Mouse (Mus musculus): ENCODE results near the gene Gipc1. TPM values are rescaled to one million over a fixed set of nuclear protein-coding genes. Genes with fewer than 3 reads are reported as not detected.

Gene Gipc1
- total RNA-seq (2023) = 10 to 100 TPM; 24.8 to 27.6 TPM

DNA sequence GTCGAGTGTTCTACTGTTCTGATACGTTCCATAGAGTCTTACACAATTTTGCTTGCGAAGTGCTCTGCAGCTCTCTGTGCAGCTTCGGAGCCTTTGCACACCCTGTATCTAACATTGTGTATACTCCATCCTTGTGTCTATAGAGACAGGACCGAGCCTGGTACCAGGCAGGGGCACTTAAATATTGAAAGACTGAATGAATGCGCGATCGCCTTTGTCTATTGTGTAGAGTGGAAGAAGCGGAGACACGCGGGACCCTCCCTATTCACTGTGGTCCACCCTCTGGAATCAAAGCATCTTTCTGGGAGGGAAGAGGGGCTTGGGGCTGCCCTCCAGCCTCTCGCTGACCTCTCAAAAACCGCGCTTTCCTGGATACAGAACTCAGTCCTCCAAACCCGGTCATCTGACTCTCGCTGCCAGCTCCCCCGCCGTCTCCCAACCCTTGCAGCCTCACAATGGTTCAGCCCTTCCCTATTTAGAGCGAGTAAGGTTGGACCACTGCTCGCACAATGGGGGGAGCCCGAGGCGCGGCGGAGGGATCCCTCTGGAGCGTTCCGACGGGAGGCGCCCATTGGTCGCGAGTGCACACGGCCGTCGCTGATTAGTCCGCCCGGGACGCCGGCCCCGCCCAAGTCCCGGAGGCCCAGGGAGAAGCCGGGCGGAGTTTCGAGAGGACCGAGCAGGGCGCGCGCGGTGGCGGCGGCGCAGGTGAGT lies at the start of gene Gipc1:
Gene Gipc1 (plus strand): TSS at position 648 of the 714 bp plus-strand sequence.

DNA sequence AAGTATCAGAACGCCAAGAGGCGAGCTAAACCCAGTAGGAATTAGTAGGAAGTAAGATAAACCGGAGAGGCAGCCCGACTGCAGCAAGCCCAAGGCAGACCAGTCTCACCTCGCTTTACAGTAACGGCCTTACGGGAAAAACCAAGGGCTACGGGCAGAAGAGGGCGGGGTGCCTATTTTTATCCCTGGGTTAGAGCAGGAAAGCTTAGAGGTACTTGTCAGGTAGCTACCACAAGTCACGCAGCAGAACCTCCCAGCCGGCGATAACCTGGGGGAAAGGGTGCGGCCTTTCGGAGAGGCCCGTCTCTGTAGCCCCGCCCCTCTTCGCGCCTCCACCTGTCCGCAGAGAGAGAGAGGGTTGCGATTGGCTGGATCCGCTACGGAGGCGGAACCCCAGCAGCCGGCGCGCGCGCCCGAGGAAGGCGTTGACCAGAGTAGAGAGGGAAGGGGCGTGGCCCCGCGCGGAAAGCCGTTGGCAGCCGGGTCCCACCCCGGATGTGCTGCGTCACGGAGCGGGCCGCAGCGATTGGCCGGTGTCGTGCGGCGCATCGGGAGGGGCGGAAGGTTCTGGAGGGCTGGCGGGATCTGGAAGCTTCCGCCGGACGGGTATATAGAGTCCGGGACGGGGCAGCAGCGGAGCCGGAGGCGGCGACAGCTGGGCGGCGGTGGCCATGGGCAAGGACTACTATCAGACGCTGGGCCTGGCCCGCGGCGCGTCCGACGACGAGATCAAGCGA lies 44.6 kb upstream of the Gipc1 start, which contains the start of the genes Tecr and Dnajb1:
Gene Tecr (minus strand): TSS at position 311 of the 737 bp plus-strand sequence.
Gene Dnajb1 (plus strand): TSS at position 533 of the 737 bp plus-strand sequence.

DNA sequence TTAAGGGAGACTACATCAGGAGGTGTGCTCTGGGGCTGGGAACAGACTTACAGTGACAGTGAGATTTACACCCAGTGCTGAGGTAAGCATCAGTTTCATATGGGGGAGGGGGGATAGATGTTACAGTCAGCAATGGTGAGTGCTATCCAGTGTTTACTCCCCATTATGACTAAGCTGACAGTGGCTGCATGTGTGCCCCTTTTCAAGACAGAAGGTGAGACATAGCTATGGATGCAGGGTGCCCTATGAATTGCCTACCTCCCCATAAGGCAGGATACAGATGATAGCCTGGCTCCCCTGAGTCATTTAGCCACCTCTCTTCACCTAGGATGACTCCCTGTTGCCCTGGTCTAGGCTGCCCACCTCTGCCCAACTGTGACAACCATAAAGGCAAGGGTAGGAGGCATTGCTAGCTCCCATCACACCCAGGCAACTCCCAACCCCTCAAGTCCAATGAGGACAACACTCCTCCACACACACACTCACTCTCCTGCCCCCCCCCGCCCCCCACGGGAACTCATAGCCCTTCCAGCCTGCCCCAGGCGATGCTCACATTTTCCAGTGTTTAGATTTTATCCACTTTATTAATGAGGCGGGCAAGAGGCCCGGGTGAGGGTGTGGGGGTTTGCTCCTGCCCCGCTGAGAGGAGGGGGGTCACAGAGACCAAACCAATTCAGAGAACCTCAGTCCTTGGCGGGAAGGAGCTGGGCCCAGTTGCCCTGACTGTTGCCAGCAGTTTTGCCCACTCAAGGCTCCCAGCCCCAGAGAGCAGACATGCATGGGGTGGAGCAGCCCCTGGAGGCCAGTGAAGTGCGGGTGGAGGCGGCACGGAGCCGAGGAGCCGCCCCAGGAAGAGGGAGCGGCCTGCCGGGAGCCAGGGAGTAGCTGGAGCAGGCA lies 13.7 kb downstream of the Gipc1 start, which contains the start of gene Ptger1:
Gene Ptger1 (plus strand): TSS at position 710 of the 897 bp plus-strand sequence.

DNA sequence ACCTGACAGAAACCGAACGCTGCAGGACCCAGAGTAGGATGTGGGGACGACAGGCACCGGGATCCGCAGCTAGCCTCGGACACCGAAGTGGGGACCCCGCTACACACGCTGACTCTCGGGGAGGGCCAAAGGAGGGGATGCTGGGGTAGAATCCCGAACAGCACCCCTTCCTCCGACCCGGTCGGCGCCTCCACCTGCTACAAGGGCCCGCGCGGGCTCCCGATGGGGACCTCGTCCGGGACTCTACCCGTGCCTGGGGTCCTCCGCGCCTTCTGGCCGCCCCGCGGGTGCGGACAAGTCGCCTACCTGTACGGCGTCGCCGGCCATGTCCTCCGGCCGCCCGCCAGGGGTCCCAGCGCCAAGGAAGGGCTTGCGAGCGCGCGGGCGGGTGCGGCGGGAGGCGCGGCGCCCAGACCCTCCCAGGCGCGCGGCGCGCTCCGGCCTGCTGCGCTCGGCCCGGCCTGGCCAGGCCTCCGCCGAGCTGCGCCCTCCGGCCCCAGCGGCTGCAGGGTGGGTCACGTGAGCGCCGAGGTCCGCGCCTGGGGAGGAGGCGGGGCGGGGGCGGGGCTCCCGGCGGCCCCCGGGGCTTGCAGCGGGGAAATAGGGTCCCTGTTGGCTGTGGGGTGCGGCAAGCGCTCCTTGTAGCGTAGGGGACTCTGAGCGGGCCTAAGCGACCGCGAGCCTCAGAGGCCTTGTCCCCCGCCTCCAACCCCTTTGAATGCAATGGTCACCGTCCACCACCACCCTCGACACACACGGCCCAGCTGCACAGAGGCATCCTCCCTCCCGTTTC lies 46.4 kb downstream of the Gipc1 start, which contains the start of gene Pkn1:
Gene Pkn1 (minus strand): TSS at position 519 of the 793 bp plus-strand sequence.

Other genes with a start within 250 kb of the Gipc1 start
- 10 to 100 TPM; 19.8 to 33.4 TPM for gene Scoc, start 194.3 kb upstream of the Gipc1 start, total RNA-seq (2023)
- not detected for gene Olfr370, start 116.9 kb upstream of the Gipc1 start, total RNA-seq (2023)
- 10 to 100 TPM; 82.3 to 84.3 TPM for gene Ndufb7, start 86.0 kb upstream of the Gipc1 start, total RNA-seq (2023)
- gene Tecr, start 44.7 kb upstream of the Gipc1 start, total RNA-seq (2023) = 100 to 1,000 TPM; 217 to 268 TPM
- 100 to 1,000 TPM in 1 of 2 experiments, 10 to 100 TPM in 1; 73.0 to 124 TPM for gene Dnajb1, start 44.5 kb upstream of the Gipc1 start, total RNA-seq (2023)
- 1 to 10 TPM in 1 of 2 experiments, under 1 TPM in 1; 0.44 to 1.5 TPM for gene Ptger1, start 14.0 kb downstream of the Gipc1 start, total RNA-seq (2023)
- gene Pkn1, start 46.5 kb downstream of the Gipc1 start, total RNA-seq (2023) = 100 to 1,000 TPM; 371 to 382 TPM
- gene Ddx39, start 62.5 kb downstream of the Gipc1 start, total RNA-seq (2023) = 100 to 1,000 TPM; 118 to 122 TPM
- 100 to 1,000 TPM; 576 to 708 TPM for gene Adgre5, start 88.6 kb downstream of the Gipc1 start, total RNA-seq (2023)
- gene Adgrl1, start 247.4 kb downstream of the Gipc1 start, total RNA-seq (2023) = 10 to 100 TPM in 1 of 2 experiments, 1 to 10 TPM in 1; 7.9 to 10.3 TPM

Measured in B cell, adult 67 days (primary cell).